Mouse (Mus musculus): ENCODE measurements around the gene Prok2. TPM values are rescaled to one million over a fixed set of nuclear protein-coding genes. Genes with fewer than 3 reads are reported as not detected.

Gene Prok2
- total and polyA plus RNA-seq, 3 experiments, result not detected

GRCm38 (mm10) chr6:99692916-99693841 is 33.0 kb downstream of the Prok2 start:
- Histone ChIP-seq H3K4me1 (ENCODE audit: control insufficient read depth in 1 of 2, insufficient read depth in 2 of 2, low read length in 2 of 2) (no peaks in the 10 kb centered on the region), H3K27ac (ENCODE audit: control insufficient read depth, low read depth, low read length) (no peak overlapping the region), H3K79me2 (ENCODE audit: control insufficient read depth, insufficient read depth, low read length, poor library complexity) (no peaks in the 10 kb centered on the region), H3K9ac (ENCODE audit: control insufficient read depth, low read depth, low read length, poor library complexity, severe bottlenecking) (no peak overlapping the region), H3K36me3 (ENCODE audit: control insufficient read depth in 1 of 2, insufficient read depth in 2 of 2, low read length in 2 of 2) (no peaks in the 10 kb centered on the region), H3K27me3 (ENCODE audit: control insufficient read depth in 1 of 2, insufficient read depth in 2 of 2, low read length in 2 of 2) (no peaks in the 10 kb centered on the region), H3K4me3 (ENCODE audit: control insufficient read depth in 1 of 2, insufficient read depth in 1 of 2, low read depth in 2 of 2, low read length in 2 of 2) (no peak overlapping the region), H3K9me3 (replicated peaks; ENCODE audit: insufficient read depth, low read length) (no peaks in the 10 kb centered on the region)
- no peak for DNase-seq (ENCODE audit: low read depth, low spot score)
- TF ChIP-seq CHD2 (IDR thresholded peaks at IDR 0.05; ENCODE audit: low read length) (no peak), TCF12 (IDR thresholded peaks at IDR 0.05; ENCODE audit: low read depth, low read length) (no peak), ELF1 (IDR thresholded peaks at IDR 0.05; ENCODE audit: low read depth, low read length) (no peak), SIN3A (IDR thresholded peaks at IDR 0.05; ENCODE audit: low read length) (no peak), UBTF (IDR thresholded peaks at IDR 0.05; ENCODE audit: borderline replicate concordance, insufficient read depth, low read depth, low read length) (no peak), HCFC1 (IDR thresholded peaks at IDR 0.05; ENCODE audit: low read depth, low read length) (no peak), ZKSCAN1 (IDR thresholded peaks at IDR 0.05; ENCODE audit: low read depth, low read length) (no peak), SMC3 (IDR thresholded peaks at IDR 0.05; ENCODE audit: low read depth, low read length) (no peak), MXI1 (IDR thresholded peaks at IDR 0.05; ENCODE audit: low read depth, low read length) (no peak), JUND (IDR thresholded peaks at IDR 0.05; ENCODE audit: low read depth, low read length) (no peak), TAL1 (IDR thresholded peaks at IDR 0.05; ENCODE audit: low read length) (no peak), MAZ (IDR thresholded peaks at IDR 0.05; ENCODE audit: low read depth, low read length) (no peak), MYC (IDR thresholded peaks at IDR 0.05; ENCODE audit: low read depth, low read length) (no peak), MAX (IDR thresholded peaks at IDR 0.05; ENCODE audit: low read length) (no peak), EP300 (IDR thresholded peaks at IDR 0.05; ENCODE audit: low read depth in 1 of 2, low read length in 2 of 2) (no peak), TBP (IDR thresholded peaks at IDR 0.05; ENCODE audit: low read depth, low read length) (no peak), ZNF384 (IDR thresholded peaks at IDR 0.05; ENCODE audit: low read depth, low read length) (no peak), ETS1 (IDR thresholded peaks at IDR 0.05; ENCODE audit: low read depth, low read length) (no peak), MEF2A (IDR thresholded peaks at IDR 0.05; ENCODE audit: extremely low read depth, insufficient replicate concordance, low read depth, low read length, poor library complexity, severe bottlenecking) (no peak), USF2 (IDR thresholded peaks at IDR 0.05; ENCODE audit: borderline replicate concordance in 1 of 2, insufficient read depth in 1 of 2, low read depth in 1 of 2, low read length in 2 of 2) (no peak)

All from MEL (cell line).